Mouse (Mus musculus): Measurements from ENCODE around the gene Lmod2.

DNA sequence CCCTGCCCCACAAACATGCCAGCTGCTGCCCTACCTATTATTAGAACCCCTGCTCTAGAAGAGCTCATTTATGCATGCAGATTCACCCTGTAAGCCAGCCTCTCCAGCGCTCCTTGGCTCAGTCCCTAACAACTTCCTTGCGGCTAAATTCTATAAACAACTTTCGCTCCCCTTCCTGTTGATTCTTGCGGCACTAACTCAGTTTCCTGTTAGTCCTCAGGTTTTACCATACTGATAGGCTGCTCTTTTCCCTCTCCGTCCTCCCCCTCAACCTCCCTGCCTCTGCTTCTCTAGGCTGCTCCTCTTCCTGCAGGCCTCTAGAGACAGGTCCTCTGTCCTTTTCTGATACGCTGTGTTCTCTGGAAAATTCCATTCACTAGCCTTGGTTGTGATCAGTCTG is 26.4 kb upstream of the Lmod2 start:
- TF ChIP-seq CTCF (IDR thresholded peaks at IDR 0.05; ENCODE audit: low read depth, low read length) (no peak), GATA1 (IDR thresholded peaks at IDR 0.05; ENCODE audit: borderline replicate concordance, low read length) (no peak), TAL1 (conservative IDR thresholded peaks at IDR 0.05; ENCODE audit: low read depth, low read length) (no peak), POLR2AphosphoS5 (IDR thresholded peaks at IDR 0.05; ENCODE audit: insufficient replicate concordance, low read depth, low read length) (no peak)
